Mouse (Mus musculus): ENCODE measurements around the gene Klhl20. TPM values are rescaled to one million over a fixed set of nuclear protein-coding genes. Genes with fewer than 3 reads are reported as not detected.

The Klhl20 gene
- polyA plus RNA-seq (2017; shearing (Covaris generic)) = 10 to 100 TPM; 26.8 to 30.0 TPM

GRCm38 (mm10) chr1:161130726-161131664, at the start of gene Klhl20:
Klhl20 (minus strand) TSS chr1:161131511.

DNA sequence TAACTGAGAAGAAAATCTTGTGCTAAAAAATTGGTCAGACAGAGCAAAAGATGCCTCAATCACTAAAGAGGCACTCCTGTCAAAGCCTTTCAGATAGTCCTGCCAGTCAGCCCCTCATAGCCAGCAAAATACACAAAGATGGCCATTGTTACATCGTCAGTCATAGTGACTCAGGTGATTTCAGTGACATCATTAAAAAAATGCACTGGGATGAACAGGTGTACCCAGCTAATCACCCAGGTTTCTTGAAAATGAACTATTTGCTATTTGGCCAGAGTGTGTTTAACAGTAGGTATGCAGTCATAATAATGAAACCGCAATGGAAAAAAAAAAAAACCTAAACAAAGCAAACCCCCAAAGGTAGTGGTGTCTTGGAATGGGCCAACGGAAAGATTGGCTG, 27.9 kb upstream of the Klhl20 start, which contains the start of gene Tex50:
Gene Tex50, minus strand, starts transcription at position 101 of the 400 bp plus-strand sequence.

DNA sequence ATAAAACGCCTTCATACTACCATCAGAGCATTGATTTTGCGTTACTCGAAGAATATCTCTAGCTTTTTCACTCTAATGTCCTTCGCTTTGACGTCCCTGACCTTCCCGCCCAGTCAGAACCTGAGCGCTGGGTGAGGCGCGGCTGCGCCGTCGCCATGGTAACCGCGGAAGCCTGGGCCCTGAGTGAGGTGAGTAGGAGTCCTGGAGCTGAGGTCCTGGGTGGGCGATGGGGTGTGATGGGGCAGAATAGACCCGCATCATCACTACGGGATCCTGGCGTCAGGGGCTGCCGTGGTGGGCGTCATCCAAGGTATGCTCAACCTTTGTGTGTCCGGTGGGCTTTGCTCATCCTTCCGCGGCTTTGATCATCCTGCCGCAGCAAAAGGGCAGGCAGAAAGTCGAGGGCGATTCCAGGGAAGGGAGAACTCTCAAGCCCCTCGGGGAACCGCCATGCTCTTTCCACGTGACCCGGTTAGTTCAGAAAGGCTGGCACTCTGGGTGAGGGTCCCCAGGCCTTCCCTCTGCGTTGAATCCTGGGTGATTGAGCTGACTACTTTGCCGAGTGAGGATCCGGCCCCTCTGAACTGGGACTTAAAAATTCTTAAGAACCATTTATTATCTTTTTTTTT, 11.3 kb upstream of the Klhl20 start, which contains the start of gene Ankrd45:
Gene Ankrd45, plus strand, starts transcription at position 161 of the 629 bp plus-strand sequence.

DNA sequence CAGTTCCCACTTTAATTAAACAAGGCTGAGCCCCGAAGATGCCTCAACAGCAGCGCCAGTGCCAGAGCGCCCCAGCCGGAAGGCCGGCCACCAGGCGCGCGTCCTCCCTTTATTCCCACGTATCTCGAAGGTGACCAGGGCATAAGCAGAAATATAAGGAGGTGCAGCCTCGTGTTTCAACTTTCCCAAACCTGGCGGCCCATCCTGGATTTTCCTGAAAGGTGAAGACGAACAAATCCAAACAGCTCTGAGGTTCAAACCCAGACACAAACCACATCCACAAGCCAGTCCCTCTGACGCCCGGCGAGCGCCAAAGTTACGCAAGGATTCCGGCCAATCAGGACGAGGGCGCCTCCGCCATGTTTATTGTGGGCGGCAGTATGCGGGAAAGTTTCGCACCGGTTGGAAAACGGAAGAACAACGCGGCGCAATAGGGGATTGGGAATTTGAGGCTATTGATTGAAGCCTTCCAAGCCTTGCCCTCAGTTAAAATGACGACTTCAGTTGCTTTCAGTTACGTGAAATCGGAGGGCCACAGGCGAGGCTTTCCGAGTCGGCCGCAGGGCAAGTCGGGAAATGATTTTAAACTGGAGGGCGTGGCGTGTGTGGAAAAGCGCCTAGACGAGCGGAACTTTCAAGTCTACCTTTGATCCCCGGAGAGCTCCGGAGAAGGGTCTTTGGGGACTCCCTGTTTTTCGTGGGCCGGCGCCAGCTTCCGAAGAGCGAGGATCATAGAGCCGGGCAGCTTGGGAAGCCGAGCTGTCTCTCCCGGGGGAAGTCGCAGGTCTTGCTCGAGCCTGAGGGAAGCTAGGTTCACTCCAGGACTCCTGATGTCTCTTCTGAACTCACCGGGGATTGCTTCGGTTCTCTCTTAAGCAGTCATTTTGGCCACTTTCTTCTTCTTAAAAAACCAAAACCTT, 60.7 kb downstream of the Klhl20 start, which contains the start of the genes Dars2 and Cenpl:
Gene Dars2, minus strand, starts transcription at position 307 of the 920 bp plus-strand sequence.
Gene Cenpl, plus strand, starts transcription at position 362 of the 920 bp plus-strand sequence.

Other genes with a start within 250 kb of the Klhl20 start
- gene Rc3h1, start 225.1 kb downstream of the Klhl20 start, polyA plus RNA-seq (2017; shearing (Covaris generic)) = 10 to 100 TPM; 10.2 to 14.2 TPM
- gene Serpinc1, start 152.9 kb downstream of the Klhl20 start, polyA plus RNA-seq (2017; shearing (Covaris generic)) = 10 to 100 TPM in 1 of 2 experiments, 1 to 10 TPM in 1; 3.0 to 16.1 TPM
- 10 to 100 TPM in 1 of 2 experiments, 1 to 10 TPM in 1; 9.2 to 10.3 TPM for gene Zbtb37, start 96.7 kb downstream of the Klhl20 start, polyA plus RNA-seq (2017; shearing (Covaris generic))
- gene Dars2, start 60.9 kb downstream of the Klhl20 start, polyA plus RNA-seq (2017; shearing (Covaris generic)) = 10 to 100 TPM; 12.3 to 12.8 TPM
- gene Cenpl, start 60.8 kb downstream of the Klhl20 start, polyA plus RNA-seq (2017; shearing (Covaris generic)) = 10 to 100 TPM; 12.2 to 16.6 TPM
- under 1 TPM; 0.20 to 0.29 TPM for gene Ankrd45, start 11.2 kb upstream of the Klhl20 start, polyA plus RNA-seq (2017; shearing (Covaris generic))
- gene Tex50, start 27.8 kb upstream of the Klhl20 start, polyA plus RNA-seq (2017; shearing (Covaris generic)) = under 1 TPM in 1 of 2 experiments, not detected in 1; 0.13 TPM
- gene Prdx6, start 119.7 kb upstream of the Klhl20 start, polyA plus RNA-seq (2017; shearing (Covaris generic)) = 100 to 1,000 TPM; 240 to 318 TPM

Data from inflammation-experienced regulatory T-cells (primary cell).